Mouse (Mus musculus) mouse trophoblast stem cell (cell line): Measurements from ENCODE around the gene Cenpp.

Experiments
- in situ Hi-C, 2 experiments: fragments of 300-500 bp; cut with MseI, MboI; formaldehyde crosslinking; loops; 2 replicates in 1 of 2; 3 replicates in 1 of 2; pipeline ENCODE4 v1.15.1; 2025

Cenpp gene

DNA sequence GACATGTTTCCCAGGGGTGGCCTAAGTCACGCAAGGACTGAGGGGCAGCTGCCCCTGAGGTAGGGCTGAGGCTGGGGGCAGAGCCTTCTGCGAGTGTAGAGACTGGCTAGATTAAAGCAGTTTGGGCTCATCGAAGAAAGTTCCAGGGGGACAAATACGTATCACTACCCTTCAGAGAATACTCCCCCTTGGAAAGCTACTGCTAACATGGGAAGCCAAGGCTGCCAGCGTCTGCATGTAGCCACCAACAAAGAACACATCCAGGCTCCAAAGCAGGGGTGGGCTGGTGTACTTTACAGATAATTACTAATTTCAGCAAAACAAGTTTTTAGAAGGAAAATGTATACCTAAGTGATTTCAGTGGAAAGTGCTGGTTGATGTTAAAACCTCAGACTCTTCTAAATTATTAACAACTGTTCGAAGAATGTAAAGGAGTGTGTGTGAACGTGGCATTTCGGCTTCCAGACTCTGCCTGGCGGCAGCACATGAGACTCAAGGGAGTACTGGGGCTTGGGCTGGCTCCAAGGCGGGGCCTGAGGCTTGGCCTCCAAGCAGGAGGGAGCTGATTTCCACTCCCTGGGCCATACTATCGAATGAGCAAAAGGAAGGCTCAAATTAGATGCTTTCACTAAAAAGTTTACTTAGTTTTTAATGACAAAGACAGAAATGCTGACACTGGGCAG lies 186.1 kb downstream of the Cenpp start:
- in situ Hi-C loops, result loop anchor here in 1 of 2 experiments (25.0 kb wide), 1 partner anchor 171 kb away; no protein-coding TSS in a partner anchor

- in situ Hi-C loops, result loop anchor here in 1 of 2 experiments (25.0 kb wide), 1 partner anchor 171 kb away; no protein-coding TSS in a partner anchor
Observed at GRCm38 (mm10) chr13:49465875-49466274, 186.7 kb downstream of the Cenpp start.

DNA sequence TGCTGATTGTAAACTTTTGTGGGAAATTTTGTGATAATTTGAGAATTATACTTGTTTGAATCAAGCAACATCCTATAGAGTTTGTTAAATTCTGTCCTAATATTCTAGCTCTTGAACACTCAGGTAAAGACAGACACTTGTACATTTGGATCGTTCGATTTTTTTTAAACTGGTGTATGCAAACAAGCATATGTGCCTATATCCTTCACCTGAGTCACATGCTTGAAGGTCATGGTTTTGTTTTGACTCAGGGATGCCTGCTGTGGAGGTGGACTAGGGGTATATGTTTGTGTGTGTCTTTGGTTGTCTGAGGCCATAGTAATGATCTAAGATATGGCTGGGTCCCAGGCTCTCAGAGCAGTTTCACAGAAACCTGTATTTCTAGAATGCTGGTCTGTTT lies 189.7 kb downstream of the Cenpp start:
- in situ Hi-C loops, result loop anchor here in 1 of 2 experiments (25.0 kb wide), 1 partner anchor 174 kb away; no protein-coding TSS in a partner anchor

GRCm38 (mm10) chr13:49461458-49462132 lies 191.0 kb downstream of the Cenpp start:
- in situ Hi-C loops, result loop anchor here in 1 of 2 experiments (25.0 kb wide), 1 partner anchor 176 kb away; no protein-coding TSS in a partner anchor

- in situ Hi-C loops, result loop anchor here in 1 of 2 experiments (25.0 kb wide), 1 partner anchor 176 kb away; no protein-coding TSS in a partner anchor
Observed at GRCm38 (mm10) chr13:49460692-49461414, 191.7 kb downstream of the Cenpp start.

GRCm38 (mm10) chr13:49460276-49460675 lies 192.3 kb downstream of the Cenpp start:
- in situ Hi-C loops, result loop anchor here in 1 of 2 experiments (25.0 kb wide), 1 partner anchor 177 kb away; no protein-coding TSS in a partner anchor

DNA sequence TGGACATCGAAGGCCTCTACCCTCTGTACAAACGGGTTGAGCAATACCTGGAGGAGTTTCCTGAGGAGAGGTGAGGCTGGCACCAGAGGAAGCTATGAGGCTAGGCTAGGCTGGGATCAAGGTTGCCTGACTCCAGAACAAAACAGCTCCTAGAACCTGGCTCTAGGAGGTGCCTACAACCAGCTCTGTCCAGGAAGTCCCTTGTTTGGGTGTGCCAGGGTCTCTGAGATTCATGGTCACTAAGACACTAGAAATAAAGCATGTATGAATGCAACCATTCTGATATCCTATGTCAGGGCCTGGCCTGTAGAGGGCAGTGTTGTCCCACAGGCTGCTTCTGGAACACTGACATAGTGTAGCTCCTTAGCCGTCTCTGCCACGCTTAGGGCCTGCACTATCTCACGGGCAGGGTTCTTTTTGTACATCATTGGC lies 203.3 kb downstream of the Cenpp start:
- in situ Hi-C loops, result no loop called here

- in situ Hi-C loops, result no loop called here
Observed at GRCm38 (mm10) chr13:49444451-49444850, 208.1 kb downstream of the Cenpp start.

DNA sequence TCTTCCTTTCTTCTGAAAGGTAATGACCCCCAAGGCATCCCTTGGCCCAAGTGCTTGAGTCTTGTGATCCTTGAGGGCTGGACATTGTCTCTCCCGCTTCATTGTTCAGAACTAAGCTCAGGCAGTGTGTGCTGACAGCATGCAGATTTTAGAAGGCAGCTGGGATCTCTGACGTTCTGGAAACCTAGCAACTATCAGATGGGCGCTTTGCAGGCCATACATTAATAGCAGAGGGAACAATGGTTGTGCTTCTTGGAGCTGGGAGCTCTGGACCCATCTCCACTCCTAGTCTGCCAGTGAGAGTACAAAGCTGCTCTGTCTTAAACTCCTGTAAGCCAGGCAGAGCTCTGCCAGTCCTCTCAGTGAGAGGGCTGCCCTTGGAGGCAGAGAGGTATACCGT lies 216.4 kb downstream of the Cenpp start:
- in situ Hi-C loops, result no loop called here

DNA sequence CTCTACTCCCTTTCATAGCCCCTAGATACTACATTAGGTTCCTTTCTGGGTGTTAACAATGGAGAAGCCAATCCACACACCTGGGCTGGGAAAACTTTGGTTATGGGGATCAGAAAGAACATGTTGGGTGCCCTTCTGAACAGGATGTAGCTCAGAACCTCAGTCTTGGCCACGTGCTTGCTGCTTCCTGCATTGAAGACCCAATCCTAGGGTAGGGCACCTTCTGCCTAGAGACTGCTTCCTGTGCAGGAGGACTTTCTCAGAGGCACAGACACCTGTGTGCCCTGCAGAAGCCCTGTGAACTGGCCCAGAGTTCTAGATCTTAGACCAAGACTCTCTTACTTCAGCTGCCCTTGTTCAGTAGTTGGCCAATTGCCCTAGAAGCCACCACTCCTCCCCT lies 216.8 kb downstream of the Cenpp start:
- in situ Hi-C loops, result no loop called here

- in situ Hi-C loops, result no loop called here
Observed at GRCm38 (mm10) chr13:49433268-49434029, 219.1 kb downstream of the Cenpp start.

DNA sequence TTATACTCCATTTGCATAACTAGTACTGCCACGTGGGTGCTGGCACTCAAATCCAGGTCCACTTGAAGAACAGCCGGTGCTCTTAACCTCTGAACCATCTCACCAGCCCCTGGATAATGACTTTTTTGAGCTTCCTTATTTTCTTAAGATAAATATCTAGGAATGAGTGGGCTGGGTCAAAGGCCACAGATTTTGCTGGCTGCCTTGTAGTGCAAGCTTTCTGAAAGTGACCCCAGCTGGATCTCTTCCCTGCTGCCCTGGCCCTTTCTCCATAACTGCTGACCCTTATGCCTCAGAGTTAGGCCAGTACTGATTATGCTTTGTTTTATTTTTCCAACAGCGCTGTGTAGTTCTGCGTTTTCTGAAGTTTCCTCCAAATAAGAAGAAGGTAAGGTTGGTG lies 222.1 kb downstream of the Cenpp start:
- in situ Hi-C loops, result no loop called here

DNA sequence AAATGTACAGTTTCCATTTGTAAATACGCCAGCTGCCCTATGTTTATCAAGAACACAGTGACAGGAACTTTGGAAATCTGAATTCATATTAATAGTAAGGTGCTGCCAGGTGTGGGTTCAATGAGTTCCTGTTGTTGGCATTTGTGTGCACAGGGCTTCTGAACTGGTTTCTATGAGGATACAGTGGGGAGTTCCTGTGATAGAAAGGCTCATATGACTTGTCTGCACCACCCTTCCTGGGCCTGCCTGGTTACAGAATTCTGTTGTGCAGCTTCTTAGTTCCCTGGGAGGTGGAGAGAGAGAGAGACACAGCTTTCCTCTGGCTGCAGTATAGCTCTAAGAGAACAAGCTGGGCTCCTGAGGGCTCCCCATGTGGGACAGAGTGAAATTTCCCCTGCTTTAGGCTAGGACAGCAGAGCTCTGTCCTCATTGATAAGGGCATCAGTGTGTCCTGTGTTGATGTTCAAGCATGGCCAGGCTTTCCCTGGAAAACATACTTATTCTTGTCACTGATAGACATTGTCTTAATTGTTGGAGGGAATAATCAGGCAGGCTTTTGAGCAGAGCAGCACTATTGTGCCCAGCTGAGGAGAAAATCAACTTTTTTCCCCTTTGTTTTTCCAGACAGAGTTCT lies 224.4 kb downstream of the Cenpp start:
- in situ Hi-C loops, result no loop called here

DNA sequence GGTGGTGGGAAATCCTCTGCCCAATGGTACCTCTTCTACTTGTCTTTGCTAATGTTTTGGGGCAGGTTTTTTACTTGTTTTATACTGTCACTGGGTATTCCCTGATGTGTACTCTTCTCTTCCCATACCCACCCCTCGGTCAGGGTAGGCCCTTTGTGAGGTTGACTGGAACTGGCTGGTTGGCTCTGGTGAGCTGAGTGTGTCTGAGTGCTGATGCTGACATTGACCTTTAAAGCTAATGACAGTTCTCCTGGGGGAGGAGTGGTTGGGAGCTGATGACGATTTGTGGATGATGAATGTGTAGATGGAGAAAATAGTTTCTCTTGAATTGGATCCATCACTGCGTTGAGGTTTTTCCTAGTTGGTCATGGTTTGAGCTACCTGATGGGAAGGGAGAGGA lies 225.8 kb downstream of the Cenpp start:
- in situ Hi-C loops, result no loop called here

- in situ Hi-C loops, result no loop called here
Observed at GRCm38 (mm10) chr13:49421959-49422358, 230.6 kb downstream of the Cenpp start.

- in situ Hi-C loops, result no loop called here
Observed at GRCm38 (mm10) chr13:49421606-49421917, 231.0 kb downstream of the Cenpp start.

- in situ Hi-C loops, result no loop called here
Observed at GRCm38 (mm10) chr13:49420754-49421605, 231.6 kb downstream of the Cenpp start, which contains the start of gene Ippk. Gene Ippk (plus strand): TSS chr13:49421249.
